Mouse (Mus musculus) forebrain, embryonic 15.5 days (tissue): ENCODE data around the gene Usp2. TPM values are rescaled to one million over a fixed set of nuclear protein-coding genes. Genes with fewer than 3 reads are reported as not detected.

ENCODE experiments used
- ATAC-seq: fragments of 200-750 bp; cut with Nextera tagmentation; replicated peaks from 2 replicates; pipeline ENCODE4 v1.8.0; 2017; ENCODE audit warnings: mild to moderate bottlenecking, moderate TSS enrichment, moderate library complexity
- H3K27ac ChIP-seq: fragments of 300-500 bp; sonication (generic); replicated peaks from 2 replicates; pipeline ENCODE4 v1.5.1; 2015; ENCODE audit warnings: mild to moderate bottlenecking, inconsistent platforms
- H3K27me3 ChIP-seq: fragments of 300-500 bp; sonication (generic); 2 replicates; pipeline ENCODE4 v1.6.1; 2015; ENCODE audit warnings: inconsistent platforms
- H3K36me3 ChIP-seq: fragments of 300-500 bp; sonication (generic); 2 replicates; pipeline ENCODE4 v1.6.1; 2015; ENCODE audit warnings: mild to moderate bottlenecking, inconsistent platforms
- H3K4me1 ChIP-seq: fragments of 300-500 bp; sonication (generic); 2 replicates; pipeline ENCODE4 v1.6.1; 2015; ENCODE audit warnings: inconsistent platforms
- H3K4me2 ChIP-seq: fragments of 300-500 bp; sonication (generic); replicated peaks from 2 replicates; pipeline ENCODE4 v1.6.1; 2015; ENCODE audit warnings: mild to moderate bottlenecking, inconsistent platforms
- H3K4me3 ChIP-seq: fragments of 300-500 bp; sonication (generic); 2 replicates; pipeline ENCODE4 v1.5.1; 2015; ENCODE audit warnings: mild to moderate bottlenecking, inconsistent platforms
- H3K9ac ChIP-seq: fragments of 300-500 bp; sonication (generic); replicated peaks from 2 replicates; pipeline ENCODE4 v1.6.1; 2015; ENCODE audit warnings: mild to moderate bottlenecking, inconsistent platforms
- H3K9me3 ChIP-seq: fragments of 300-500 bp; sonication (generic); 2 replicates; pipeline ENCODE4 v1.6.1; 2016; ENCODE audit warnings: inconsistent platforms
- WGBS: fragments of 180-500 bp; shearing (Covaris S2); methylation state at CpG from one replicate; pipeline ENCODE4 v1.1.7; 2015; ENCODE audit warnings: mixed read lengths; 5-methylcytosine and 5-hydroxymethylcytosine counted together
- polyA plus RNA-seq: library from polyadenylated mRNA; unstranded; fragments of >200 nt; fragmentation: Nextera tagmentation; extraction: Ambion mirVana; gene quantifications from 2 replicates; pipeline ENCODE4 v1.2.1, GENCODE M21; 2015

Gene Usp2
- polyA plus RNA-seq, 1 experiment from 2014 or later, result 10.0 TPM

DNA sequence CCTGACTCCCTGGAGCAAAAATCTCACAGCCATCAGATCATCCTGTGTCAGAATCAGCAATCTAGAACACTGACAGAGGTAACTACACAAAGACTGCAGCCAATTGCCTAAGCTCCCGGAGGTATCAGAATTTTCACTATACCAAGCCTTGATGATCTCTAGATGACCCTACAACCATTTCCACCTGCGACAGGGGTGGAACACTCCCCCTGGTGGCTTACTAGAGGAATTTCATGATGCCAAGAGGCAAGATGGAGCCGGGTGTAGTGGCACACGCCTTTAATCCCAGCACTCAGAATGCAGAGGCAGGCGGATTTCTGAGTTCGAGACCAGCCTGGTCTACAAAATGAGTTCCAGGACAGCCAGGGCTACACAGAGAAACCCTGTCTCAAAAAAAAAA, 57.5 kb downstream of the Usp2 start:
- no peak overlapping the region for H3K27ac ChIP-seq
- H3K4me3 ChIP-seq, result no peak overlapping the region
- 80% methylated on average over 6 of the region's 6 CpGs for WGBS
- H3K36me3 ChIP-seq, result no peaks in the 10 kb centered on the region
- no peaks in the 10 kb centered on the region for H3K27me3 ChIP-seq
- no peak overlapping the region for H3K9ac ChIP-seq
- H3K4me2 ChIP-seq, result no peak overlapping the region
- no peaks in the 10 kb centered on the region for H3K9me3 ChIP-seq
- ATAC-seq, result no peak
- H3K4me1 ChIP-seq, result peaks cover 10% of the 10 kb centered on the region; the same call in 1 of the 2 replicates

DNA sequence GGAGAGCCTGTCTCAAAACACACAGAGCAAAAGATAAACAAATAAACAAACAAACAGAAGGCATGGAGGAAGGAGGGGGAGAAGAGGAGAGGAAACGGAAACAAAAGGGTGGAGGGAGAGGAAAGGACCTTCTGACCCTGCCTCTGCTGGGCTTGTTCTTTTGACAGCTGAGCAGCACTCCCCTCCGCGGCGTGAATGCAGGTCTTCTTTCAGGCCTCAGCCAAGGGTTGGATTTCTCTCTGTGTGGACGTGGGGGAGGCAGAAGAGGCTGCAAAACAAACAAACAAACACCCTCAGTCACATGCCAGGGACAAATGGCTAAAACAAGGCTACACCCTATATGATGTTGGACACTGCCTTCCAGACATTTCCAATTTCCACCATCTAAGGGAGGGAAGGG, 58.2 kb downstream of the Usp2 start:
- Histone ChIP-seq H3K36me3 (no peaks in the 10 kb centered on the region), H3K27me3 (no peaks in the 10 kb centered on the region), H3K27ac (no peak overlapping the region), H3K4me1 (peaks cover 17% of the 10 kb centered on the region), H3K4me3 (no peak overlapping the region), H3K9ac (no peak overlapping the region), H3K9me3 (no peaks in the 10 kb centered on the region), H3K4me2 (no peak overlapping the region)
- no peak for ATAC-seq
- WGBS, result 70% methylated on average over 5 of the region's 5 CpGs

DNA sequence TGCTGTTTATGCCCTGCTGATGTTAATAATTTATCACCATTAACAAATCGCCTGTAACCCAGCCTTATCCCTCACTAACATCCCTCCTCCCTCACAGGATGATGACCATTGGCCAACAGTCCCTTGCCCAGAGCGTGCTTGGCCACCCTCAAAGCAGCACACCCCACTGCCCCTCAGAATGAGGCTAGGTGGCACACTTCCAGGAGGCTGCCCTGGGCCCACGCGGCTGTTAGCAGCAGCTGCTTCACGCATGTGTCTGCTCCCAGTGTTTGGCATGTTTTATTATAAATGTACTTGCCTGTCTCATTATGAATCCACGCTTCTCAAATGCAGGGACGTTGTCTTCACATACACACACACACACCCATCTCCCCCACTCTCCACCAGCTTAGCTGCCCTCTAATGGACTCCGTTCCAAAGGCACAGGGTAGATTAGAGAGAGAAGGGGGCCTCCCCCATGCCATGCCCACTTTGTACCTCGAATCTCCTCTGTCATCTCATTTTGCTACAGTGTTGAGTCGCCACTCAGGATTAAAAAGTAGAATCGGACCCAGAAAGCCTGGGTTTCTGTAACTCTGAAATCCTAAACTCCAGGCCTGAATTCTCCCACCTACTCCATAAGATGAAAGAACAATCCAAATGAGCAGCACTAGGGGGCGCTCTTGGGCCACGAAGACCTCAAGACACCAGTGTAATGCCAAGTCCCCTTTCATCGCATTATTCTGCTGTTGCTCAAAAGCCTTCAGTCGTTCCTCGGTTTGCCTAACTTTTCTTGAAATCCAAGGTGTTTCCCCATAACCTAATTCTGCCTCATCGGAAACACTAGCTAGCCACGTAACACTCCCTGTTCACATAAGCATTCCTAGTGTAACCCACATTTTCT, 59.0 kb downstream of the Usp2 start:
- Histone ChIP-seq H3K9ac (no peak overlapping the region), H3K27me3 (no peaks in the 10 kb centered on the region)

DNA sequence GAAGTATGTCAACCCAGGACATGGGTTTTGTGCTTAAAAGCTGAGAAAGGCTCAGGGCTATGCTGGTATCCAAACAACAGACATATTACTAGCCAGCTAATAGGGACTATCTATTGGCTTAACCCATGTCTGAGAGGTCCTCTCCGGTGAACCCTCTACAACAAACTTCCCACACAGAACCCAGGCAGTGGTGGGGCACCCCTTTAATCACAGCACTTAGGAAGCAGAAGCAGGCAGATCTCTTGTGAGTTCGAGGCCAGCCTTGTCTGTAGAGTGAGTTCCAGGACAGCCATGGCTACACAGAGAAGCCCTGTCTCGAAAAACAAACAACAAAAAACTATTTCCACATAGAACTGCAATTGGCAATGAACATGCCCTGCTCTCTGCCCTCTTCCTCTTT, 59.9 kb downstream of the Usp2 start:
- Histone ChIP-seq H3K4me2 (no peak overlapping the region), H3K9me3 (no peaks in the 10 kb centered on the region), H3K27me3 (no peaks in the 10 kb centered on the region; the same call in 1 of the 2 replicates), H3K4me1 (peaks cover 26% of the 10 kb centered on the region), H3K36me3 (no peaks in the 10 kb centered on the region), H3K9ac (no peak overlapping the region; the same call in 1 of the 2 replicates), H3K4me3 (no peak overlapping the region), H3K27ac (0 out of 2 replicates have a peak overlapping the region, but pooled peaks have one; percentile 14)
- WGBS, result 92% methylated on average over 3 of the region's 3 CpGs
- ATAC-seq, result no peak

More for the DNA sequence above, 59.0 kb downstream of the Usp2 start:
- Histone ChIP-seq H3K36me3 (no peaks in the 10 kb centered on the region), H3K4me1 (peaks cover 25% of the 10 kb centered on the region), H3K4me3 (no peak overlapping the region), H3K9me3 (no peaks in the 10 kb centered on the region), H3K27ac (0 out of 2 replicates have a peak overlapping the region, but pooled peaks have one; percentile 14), H3K4me2 (0 out of 2 replicates have a peak overlapping the region, but pooled peaks have one; percentile 5)
- ATAC-seq, result peak; percentile 71
- WGBS, result 23% methylated on average over 18 of the region's 18 CpGs

DNA sequence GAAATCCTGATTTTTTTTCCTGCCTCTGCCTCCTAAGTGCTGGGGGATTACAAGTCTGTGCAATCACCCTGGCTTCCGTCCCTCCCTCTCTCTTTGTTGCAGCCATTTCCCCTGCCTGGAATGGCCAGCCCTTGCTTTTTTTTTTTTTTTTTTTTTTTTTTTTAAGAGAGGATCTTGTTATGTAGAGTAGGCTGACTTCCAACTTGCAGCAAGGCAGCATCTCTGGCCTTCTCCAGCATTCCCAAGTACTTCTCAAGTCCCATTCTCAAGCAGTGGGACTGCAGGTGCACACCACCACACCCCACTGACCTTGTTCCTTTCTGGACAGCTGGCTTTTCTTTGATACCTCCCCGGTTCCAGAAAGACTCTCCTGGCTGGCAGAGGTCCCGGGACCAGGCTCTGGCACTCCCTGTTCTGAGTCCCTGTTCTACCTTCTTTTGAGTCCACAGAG, 60.6 kb downstream of the Usp2 start:
- 43% methylated on average over 3 of the region's 3 CpGs for WGBS
- Histone ChIP-seq H3K36me3 (no peaks in the 10 kb centered on the region), H3K9me3 (no peaks in the 10 kb centered on the region), H3K4me1 (peaks cover 26% of the 10 kb centered on the region), H3K9ac (no peak overlapping the region), H3K27ac (no peak overlapping the region), H3K4me3 (no peak overlapping the region), H3K4me2 (no peak overlapping the region), H3K27me3 (no peaks in the 10 kb centered on the region; the same call in 1 of the 2 replicates)
- ATAC-seq, result no peak

DNA sequence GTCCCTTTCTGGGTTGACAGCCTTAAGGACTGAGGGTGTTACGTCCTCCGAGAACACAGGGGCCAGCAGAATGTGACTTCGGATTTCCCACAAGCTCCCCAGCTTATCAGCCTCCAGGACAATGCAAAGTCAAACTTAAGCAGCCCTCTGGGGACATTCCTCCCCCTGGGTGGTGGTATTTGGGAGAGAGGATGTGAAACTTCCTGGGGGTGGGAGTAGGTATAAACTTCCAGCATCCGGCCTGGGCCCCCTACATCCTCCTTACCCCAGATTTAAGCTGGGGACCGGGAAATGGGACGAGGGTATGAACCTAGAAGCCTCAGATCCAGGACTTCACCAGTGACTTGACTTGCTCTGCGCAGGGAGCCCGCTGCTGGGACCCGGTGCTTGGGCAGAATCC, 62.8 kb downstream of the Usp2 start:
- ATAC-seq, result no peak
- no peaks in the 10 kb centered on the region for H3K9me3 ChIP-seq
- no peaks in the 10 kb centered on the region for H3K36me3 ChIP-seq
- H3K4me3 ChIP-seq, result peak overlapping the region; percentile 31
- H3K4me1 ChIP-seq, result peaks cover 41% of the 10 kb centered on the region
- peaks cover 6% of the 10 kb centered on the region; the same call in 1 of the 2 replicates for H3K27me3 ChIP-seq
- WGBS, result 11% methylated on average over 9 of the region's 9 CpGs
- H3K9ac ChIP-seq, result peak overlapping the region; percentile 30
- peak overlapping the region; percentile 58 for H3K4me2 ChIP-seq
- H3K27ac ChIP-seq, result no peak overlapping the region

DNA sequence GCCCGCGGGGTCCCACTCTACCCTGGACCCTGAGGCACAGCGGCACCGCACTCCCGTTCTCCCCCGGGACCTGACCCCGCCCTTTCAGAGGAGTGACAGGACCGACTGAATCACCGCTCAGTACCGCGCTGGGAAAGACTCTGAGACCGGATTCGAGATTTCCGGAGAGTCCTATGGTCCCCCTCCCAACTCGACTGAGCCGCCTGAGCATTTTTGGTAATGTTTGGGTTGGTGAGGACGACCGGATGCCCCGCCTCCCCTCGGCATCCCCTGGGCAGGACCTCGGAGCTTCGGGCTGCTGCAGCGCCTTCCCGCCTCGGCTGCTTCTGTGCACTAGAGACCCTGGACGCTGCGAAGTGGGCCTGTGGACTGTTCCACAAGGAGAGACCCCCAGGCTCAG, 63.2 kb downstream of the Usp2 start:
- 0 out of 2 replicates have a peak overlapping the region, but pooled peaks have one; percentile 22 for H3K27ac ChIP-seq
- H3K9me3 ChIP-seq, result no peaks in the 10 kb centered on the region
- peaks cover 45% of the 10 kb centered on the region for H3K4me1 ChIP-seq
- no peaks in the 10 kb centered on the region for H3K36me3 ChIP-seq
- 0 out of 2 replicates have a peak, but pooled peaks have one; percentile 7 for ATAC-seq
- H3K4me3 ChIP-seq, result peak overlapping the region; percentile 31
- peaks cover 9% of the 10 kb centered on the region for H3K27me3 ChIP-seq
- peak overlapping the region; percentile 30 for H3K9ac ChIP-seq
- 1% methylated on average over 27 of the region's 27 CpGs for WGBS
- H3K4me2 ChIP-seq, result peak overlapping the region; percentile 58

DNA sequence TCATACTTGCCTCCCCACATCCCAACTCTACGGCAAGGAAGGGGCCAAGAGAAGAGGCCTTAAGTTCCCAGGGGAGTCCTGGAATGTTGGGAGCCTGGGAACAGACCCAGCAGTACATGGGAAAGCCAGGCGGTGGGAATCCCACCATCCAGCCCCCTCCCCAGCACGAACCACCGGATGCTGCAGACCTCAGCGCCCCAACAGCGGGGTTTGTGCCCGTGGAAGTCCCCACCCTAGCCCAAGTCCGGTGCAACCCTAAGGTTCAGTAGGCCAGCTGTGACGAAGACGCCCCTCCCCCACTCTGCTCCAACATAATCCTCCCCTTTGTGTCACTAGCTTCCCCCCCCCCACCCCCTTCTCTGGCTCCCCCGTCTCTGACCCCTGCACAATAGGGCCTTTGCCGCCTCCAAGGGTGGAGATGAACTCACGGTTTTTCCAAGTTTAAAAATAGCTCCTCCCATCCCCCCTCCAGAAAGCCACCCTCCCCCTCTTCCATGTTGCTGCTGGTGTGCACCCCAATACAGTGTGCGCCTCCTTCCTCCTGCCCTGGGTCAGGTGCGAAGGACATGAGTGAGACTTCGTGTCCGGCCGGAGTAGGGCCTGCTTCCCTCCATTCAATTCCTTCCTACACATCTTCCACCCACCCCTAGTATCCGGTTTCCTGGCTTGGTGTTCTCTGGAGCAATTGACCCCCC, 63.9 kb downstream of the Usp2 start:
- Histone ChIP-seq H3K27ac (0 out of 2 replicates have a peak overlapping the region, but pooled peaks have one; percentile 22), H3K9ac (peak overlapping the region; percentile 30; the same call in 1 of the 2 replicates), H3K4me1 (peaks cover 49% of the 10 kb centered on the region), H3K4me3 (no peak overlapping the region), H3K4me2 (peak overlapping the region; percentile 58), H3K9me3 (no peaks in the 10 kb centered on the region), H3K36me3 (no peaks in the 10 kb centered on the region), H3K27me3 (peaks cover 12% of the 10 kb centered on the region)
- WGBS, result 17% methylated on average over 19 of the region's 19 CpGs
- no peak for ATAC-seq

DNA sequence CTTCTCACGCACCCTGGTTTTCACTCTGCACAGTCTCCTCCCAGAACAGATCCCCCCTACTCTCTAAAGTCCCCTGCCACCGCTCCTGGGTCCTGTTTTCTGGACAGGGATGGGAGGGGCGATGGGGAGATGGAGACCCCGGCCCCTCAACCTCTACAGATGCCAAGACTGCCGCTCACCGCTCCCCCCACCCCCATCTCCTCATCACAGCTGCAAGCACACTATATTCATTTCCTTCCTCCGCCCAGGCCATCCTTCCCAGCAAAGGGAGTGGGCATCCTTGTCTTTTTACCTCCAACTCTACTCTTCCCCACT, 64.4 kb downstream of the Usp2 start:
- no peak overlapping the region for H3K4me2 ChIP-seq
- no peak overlapping the region for H3K4me3 ChIP-seq
- no peaks in the 10 kb centered on the region for H3K9me3 ChIP-seq
- 45% methylated on average over 7 of the region's 7 CpGs for WGBS
- ATAC-seq, result no peak
- no peak overlapping the region for H3K27ac ChIP-seq
- H3K4me1 ChIP-seq, result peaks cover 50% of the 10 kb centered on the region
- H3K36me3 ChIP-seq, result no peaks in the 10 kb centered on the region
- H3K27me3 ChIP-seq, result peaks cover 15% of the 10 kb centered on the region
- no peak overlapping the region for H3K9ac ChIP-seq

DNA sequence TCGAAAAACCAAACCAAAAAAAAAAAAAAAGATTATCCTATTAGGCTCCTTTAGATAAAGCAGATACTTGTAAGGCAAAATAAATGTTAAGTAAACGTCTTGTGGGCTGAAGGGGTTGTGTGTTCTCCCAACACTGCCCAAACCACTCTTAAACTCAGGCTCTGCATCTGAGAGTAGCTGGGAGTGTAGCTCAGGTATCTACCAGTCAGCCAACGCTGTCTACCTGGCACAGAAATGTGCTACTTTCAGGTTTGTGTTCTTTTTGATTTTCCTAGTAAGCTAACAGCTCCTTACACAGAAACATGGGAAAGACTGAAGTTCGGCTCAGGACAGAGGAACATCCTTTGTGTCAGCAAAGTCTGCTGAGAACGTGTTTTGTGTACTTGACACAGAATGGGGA, 65.4 kb downstream of the Usp2 start:
- no peak overlapping the region for H3K27ac ChIP-seq
- no peaks in the 10 kb centered on the region for H3K9me3 ChIP-seq
- peaks cover 48% of the 10 kb centered on the region for H3K4me1 ChIP-seq
- ATAC-seq, result no peak
- H3K9ac ChIP-seq, result no peak overlapping the region
- H3K4me2 ChIP-seq, result no peak overlapping the region
- peaks cover 15% of the 10 kb centered on the region for H3K27me3 ChIP-seq
- 71% methylated on average over 5 of the region's 5 CpGs for whole genome bisulfite sequencing
- H3K4me3 ChIP-seq, result no peak overlapping the region
- no peaks in the 10 kb centered on the region for H3K36me3 ChIP-seq

DNA sequence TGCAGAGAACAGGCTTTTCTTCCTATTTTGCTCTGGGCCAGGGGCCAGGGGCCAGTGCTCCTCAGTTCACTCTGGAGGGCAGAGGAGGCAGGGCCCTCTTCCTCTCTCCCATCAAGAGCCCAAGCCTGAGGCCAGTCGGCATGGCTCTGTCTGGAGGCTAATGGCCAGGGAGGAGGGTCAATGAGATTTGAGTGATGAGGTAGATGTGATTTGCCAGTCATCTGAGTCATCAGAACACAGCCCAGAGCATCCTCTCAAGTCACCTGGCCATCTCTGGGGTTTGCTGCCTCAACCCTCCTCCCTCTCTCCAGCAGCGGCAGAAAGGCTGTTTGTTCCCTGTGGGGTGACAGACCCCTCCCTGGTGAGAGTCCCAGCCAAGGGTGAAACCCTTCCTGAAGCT, 66.5 kb downstream of the Usp2 start:
- Histone ChIP-seq H3K27me3 (peaks cover 15% of the 10 kb centered on the region), H3K4me1 (peaks cover 48% of the 10 kb centered on the region)

More for the DNA sequence above, 66.5 kb downstream of the Usp2 start:
- Histone ChIP-seq H3K9ac (peak overlapping the region; percentile 49; the same call in 1 of the 2 replicates), H3K27ac (0 out of 2 replicates have a peak overlapping the region, but pooled peaks have one; percentile 27), H3K36me3 (no peaks in the 10 kb centered on the region), H3K9me3 (no peaks in the 10 kb centered on the region), H3K4me2 (peak overlapping the region; percentile 80; the same call in 1 of the 2 replicates), H3K4me3 (0 out of 2 replicates have a peak overlapping the region, but pooled peaks have one; percentile 52)
- no peak for ATAC-seq
- WGBS, result 16% methylated on average over 2 of the region's 2 CpGs
